Mouse (Mus musculus): Measurements from ENCODE around the gene Olfr710. TPM values are rescaled to one million over a fixed set of nuclear protein-coding genes. Genes with fewer than 3 reads are reported as not detected.
"Not testable (repeated sequence)": the region's sequence is repeated elsewhere in the genome, so short reads cannot be mapped to it uniquely, and the experiment has no call there.

Gene Olfr710
- polyA plus RNA-seq (2015; fragmentation: Nextera tagmentation; extraction: Ambion mirVana), result not detected in 2 replicates

DNA sequence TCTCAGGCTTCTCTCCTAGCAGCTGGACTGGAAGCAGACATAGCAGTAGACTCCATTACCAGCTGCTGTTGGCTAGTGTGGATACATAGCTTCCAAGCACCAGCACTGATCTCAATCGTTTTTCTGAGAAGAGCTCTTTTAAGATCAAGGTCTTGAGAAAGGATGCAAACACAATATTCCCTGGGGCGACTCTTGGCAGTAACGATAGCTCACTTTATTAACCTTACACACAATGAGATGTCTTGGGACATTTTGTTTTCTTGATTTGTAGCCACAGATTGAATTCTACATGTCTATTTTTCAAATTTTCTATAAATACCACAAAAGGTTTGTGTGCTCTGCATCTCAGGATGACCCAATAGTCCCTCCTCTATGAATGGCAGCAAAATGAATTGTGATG, at the start of gene Olfr710:
Gene Olfr710, minus strand, starts transcription at position 101 of the 400 bp plus-strand sequence.
- 74% methylated on average over 3 of the region's 3 CpGs for WGBS (ENCODE audit: insufficient replicate concordance)
- H3K4me3 ChIP-seq (ENCODE audit: low read depth, low read length), result no peak within 1 kb of the TSS
- DNase-seq, result no peak

DNA sequence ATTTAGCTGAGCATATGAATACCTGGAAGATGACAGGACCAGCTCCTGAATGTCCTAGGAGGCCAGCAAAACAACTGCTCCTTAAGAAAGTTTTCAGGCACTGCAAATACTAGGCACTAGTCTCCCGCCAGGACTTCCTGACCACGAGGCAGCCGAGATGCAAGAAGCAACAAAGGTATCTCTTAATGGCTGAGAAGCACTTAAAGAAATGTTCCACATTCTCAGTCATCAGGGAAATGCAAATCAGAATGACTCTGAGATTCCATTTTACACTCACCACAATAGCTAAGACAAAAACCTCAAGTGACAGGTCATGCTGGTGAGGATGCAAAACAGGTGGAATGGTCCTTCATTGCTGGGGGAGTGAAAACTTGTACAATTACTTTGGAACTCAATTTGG, 37.1 kb upstream of the Olfr710 start:
- TF ChIP-seq EP300 (IDR thresholded peaks at IDR 0.05; ENCODE audit: low read depth) (no peak), CTCF (IDR thresholded peaks at IDR 0.05; ENCODE audit: low read depth) (no peak)
- H3K27ac ChIP-seq (ENCODE audit: low read depth), result no peak overlapping the region
- 81% methylated on average over 3 of the region's 3 CpGs for WGBS (ENCODE audit: insufficient replicate concordance)

More for the DNA sequence above, at the start of gene Olfr710:
- H3K4me2 ChIP-seq (ENCODE audit: low read depth, low read length), result no peak within 1 kb of the TSS
- H3K27ac ChIP-seq (ENCODE audit: low read depth), result no peak within 1 kb of the TSS
- no peaks in the 10 kb centered on the region for H3K4me1 ChIP-seq (ENCODE audit: insufficient read depth)
- H3K27me3 ChIP-seq (ENCODE audit: insufficient read depth, low read length), result no peaks in the 10 kb centered on the region
- no peak for ATAC-seq
- TF ChIP-seq CTCF (IDR thresholded peaks at IDR 0.05; ENCODE audit: low read depth), result no peak
- no peak for TF ChIP-seq EP300 (IDR thresholded peaks at IDR 0.05; ENCODE audit: low read depth)
- no peak within 1 kb of the TSS for H3K9ac ChIP-seq (replicated peaks)
- no peaks in the 10 kb centered on the region for H3K9me3 ChIP-seq (ENCODE audit: low read length)
- H3K36me3 ChIP-seq (replicated peaks; ENCODE audit: insufficient read depth, low read length), result no peaks in the 10 kb centered on the region

DNA sequence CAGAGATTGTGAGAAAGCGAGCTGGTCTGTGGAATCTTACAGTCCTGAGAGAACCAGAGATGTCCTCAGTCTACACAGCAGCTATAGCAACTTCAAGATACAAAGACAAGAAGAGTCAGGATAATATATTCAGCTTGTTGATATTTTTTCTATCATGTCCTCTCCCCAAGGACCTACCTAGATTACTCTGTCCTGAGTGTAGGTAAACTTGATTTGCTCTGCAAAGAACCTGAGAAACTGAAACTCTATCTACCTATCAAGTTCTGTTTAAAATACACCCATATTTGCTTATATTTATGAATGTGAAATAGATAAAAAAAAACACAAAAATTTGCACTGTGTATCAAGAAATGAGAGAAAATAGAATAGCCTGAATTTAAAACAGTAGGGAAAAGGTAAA, 27.2 kb upstream of the Olfr710 start, which contains the start of gene Olfr711:
Gene Olfr711, minus strand, starts transcription at position 101 of the 400 bp plus-strand sequence.
- Histone ChIP-seq H3K36me3 (replicated peaks; ENCODE audit: insufficient read depth, low read length) (no peaks in the 10 kb centered on the region), H3K4me3 (ENCODE audit: low read depth, low read length) (no peak within 1 kb of the TSS), H3K4me2 (ENCODE audit: low read depth, low read length) (no peak within 1 kb of the TSS), H3K4me1 (ENCODE audit: insufficient read depth) (no peaks in the 10 kb centered on the region), H3K9ac (replicated peaks) (no peak within 1 kb of the TSS), H3K9me3 (ENCODE audit: low read length) (0 out of 2 replicates have a peak, but pooled peaks cover 2% of the 10 kb centered on the region), H3K27me3 (ENCODE audit: insufficient read depth, low read length) (no peaks in the 10 kb centered on the region), H3K27ac (ENCODE audit: low read depth) (no peak within 1 kb of the TSS)
- WGBS (ENCODE audit: insufficient replicate concordance), result 55% methylated on average over 1 of the region's 1 CpGs
- no peak for DNase-seq
- TF ChIP-seq CTCF (IDR thresholded peaks at IDR 0.05; ENCODE audit: low read depth) (no peak), EP300 (IDR thresholded peaks at IDR 0.05; ENCODE audit: low read depth) (no peak)
- no peak for ATAC-seq

More for the DNA sequence above, 37.1 kb upstream of the Olfr710 start:
- H3K9me3 ChIP-seq (ENCODE audit: low read length), result no peaks in the 10 kb centered on the region
- no peaks in the 10 kb centered on the region for H3K4me1 ChIP-seq (ENCODE audit: insufficient read depth)
- no peak overlapping the region for H3K9ac ChIP-seq (replicated peaks)
- no peak overlapping the region for H3K4me3 ChIP-seq (ENCODE audit: low read depth, low read length)
- no peak for ATAC-seq
- DNase-seq, result no peak
- H3K36me3 ChIP-seq (replicated peaks; ENCODE audit: insufficient read depth, low read length), result no peaks in the 10 kb centered on the region
- H3K4me2 ChIP-seq (ENCODE audit: low read depth, low read length), result no peak overlapping the region
- no peaks in the 10 kb centered on the region for H3K27me3 ChIP-seq (ENCODE audit: insufficient read depth, low read length)

- DNase-seq; H3K27me3 ChIP-seq (ENCODE audit: insufficient read depth, low read length); H3K9ac ChIP-seq (replicated peaks); H3K36me3 ChIP-seq (replicated peaks; ENCODE audit: insufficient read depth, low read length); H3K4me2 ChIP-seq (ENCODE audit: low read depth, low read length); H3K9me3 ChIP-seq (ENCODE audit: low read length); H3K4me1 ChIP-seq (ENCODE audit: insufficient read depth); H3K27ac ChIP-seq (ENCODE audit: low read depth); ATAC-seq; H3K4me3 ChIP-seq (ENCODE audit: low read depth, low read length): not testable (repeated sequence)
- TF ChIP-seq CTCF (IDR thresholded peaks at IDR 0.05; ENCODE audit: low read depth), result peak; percentile 48
Observed at GRCm38 (mm10) chr7:106967503-106967902, 19.4 kb upstream of the Olfr710 start.

DNA sequence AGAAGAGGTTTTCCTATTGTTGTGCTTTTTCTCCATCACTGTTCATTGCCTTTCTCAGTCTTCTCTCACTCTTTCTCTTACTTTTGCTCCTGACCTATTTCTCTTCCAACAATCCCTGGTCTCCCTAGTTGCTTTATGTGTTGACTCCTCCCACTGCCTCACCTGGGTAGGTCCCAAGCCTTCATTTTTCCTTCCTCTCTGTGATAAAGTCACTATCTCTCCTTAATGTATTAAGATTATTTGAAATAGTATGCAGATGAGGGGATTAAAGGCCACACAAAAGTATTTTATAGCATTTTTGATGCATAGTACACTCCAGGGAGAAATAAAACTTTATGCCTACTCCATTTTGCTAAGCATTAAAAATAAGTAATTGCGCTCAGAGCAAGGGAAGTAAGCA, 15.7 kb upstream of the Olfr710 start, which contains the start of gene Olfr6:
Gene Olfr6, minus strand, starts transcription at position 101 of the 400 bp plus-strand sequence.
- ATAC-seq, result no peak
- Histone ChIP-seq H3K9ac (replicated peaks) (no peak within 1 kb of the TSS), H3K27me3 (ENCODE audit: insufficient read depth, low read length) (no peaks in the 10 kb centered on the region), H3K4me1 (ENCODE audit: insufficient read depth) (no peaks in the 10 kb centered on the region), H3K4me3 (ENCODE audit: low read depth, low read length) (no peak within 1 kb of the TSS), H3K9me3 (ENCODE audit: low read length) (no peaks in the 10 kb centered on the region), H3K27ac (ENCODE audit: low read depth) (no peak within 1 kb of the TSS), H3K4me2 (ENCODE audit: low read depth, low read length) (no peak within 1 kb of the TSS), H3K36me3 (replicated peaks; ENCODE audit: insufficient read depth, low read length) (no peaks in the 10 kb centered on the region)
- TF ChIP-seq CTCF (IDR thresholded peaks at IDR 0.05; ENCODE audit: low read depth) (no peak), EP300 (IDR thresholded peaks at IDR 0.05; ENCODE audit: low read depth) (no peak)
- no peak for DNase-seq
- WGBS (ENCODE audit: insufficient replicate concordance), result 72% methylated on average over 1 of the region's 1 CpGs

DNA sequence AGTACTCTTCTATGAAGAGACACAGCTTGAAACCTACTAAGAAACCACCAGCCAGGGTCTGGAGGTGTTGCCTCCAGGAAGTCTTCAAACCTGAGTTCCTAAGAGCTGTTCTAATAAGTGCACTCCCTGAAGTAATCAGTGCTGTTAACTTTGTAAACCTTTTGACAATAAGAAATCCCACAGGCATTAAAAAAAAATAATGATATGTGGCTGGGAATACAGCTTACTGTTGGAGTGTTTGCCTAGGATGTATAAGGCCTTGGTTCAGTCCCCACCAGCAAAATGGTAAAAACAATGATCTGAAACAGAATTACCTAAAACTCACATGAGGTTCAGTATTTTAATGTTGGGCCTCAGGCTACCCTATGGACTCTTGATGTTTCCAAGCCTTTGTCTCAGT, 16.0 kb downstream of the Olfr710 start, which contains the start of gene Olfr709-ps1:
Gene Olfr709-ps1, minus strand, starts transcription at position 101 of the 400 bp plus-strand sequence.
- Histone ChIP-seq H3K4me1 (ENCODE audit: insufficient read depth) (no peaks in the 10 kb centered on the region), H3K9me3 (ENCODE audit: low read length) (no peaks in the 10 kb centered on the region), H3K4me2 (ENCODE audit: low read depth, low read length) (no peak within 1 kb of the TSS), H3K9ac (replicated peaks) (no peak within 1 kb of the TSS), H3K36me3 (replicated peaks; ENCODE audit: insufficient read depth, low read length) (no peaks in the 10 kb centered on the region), H3K27ac (ENCODE audit: low read depth) (no peak within 1 kb of the TSS), H3K4me3 (ENCODE audit: low read depth, low read length) (no peak within 1 kb of the TSS), H3K27me3 (ENCODE audit: insufficient read depth, low read length) (no peaks in the 10 kb centered on the region)
- no peak for TF ChIP-seq CTCF (IDR thresholded peaks at IDR 0.05; ENCODE audit: low read depth)
- TF ChIP-seq EP300 (IDR thresholded peaks at IDR 0.05; ENCODE audit: low read depth), result no peak
- no peak for ATAC-seq
- no peak for DNase-seq

- 71% methylated on average over 7 of the region's 7 CpGs for WGBS (ENCODE audit: insufficient replicate concordance)
- not testable (repeated sequence) for H3K9ac ChIP-seq (replicated peaks); H3K36me3 ChIP-seq (replicated peaks; ENCODE audit: insufficient read depth, low read length); H3K4me3 ChIP-seq (ENCODE audit: low read depth, low read length); H3K27ac ChIP-seq (ENCODE audit: low read depth); H3K4me2 ChIP-seq (ENCODE audit: low read depth, low read length); H3K27me3 ChIP-seq (ENCODE audit: insufficient read depth, low read length); H3K9me3 ChIP-seq (ENCODE audit: low read length); DNase-seq; ATAC-seq; H3K4me1 ChIP-seq (ENCODE audit: insufficient read depth)
Observed at GRCm38 (mm10) chr7:106920961-106921360, 27.2 kb downstream of the Olfr710 start.

Data from liver, postnatal 0 days (tissue).